Mouse (Mus musculus): ENCODE data around the gene Smurf2.
A peak's percentile ranks its signal among the peaks of the same experiment; 100 is the strongest.

GRCm38 (mm10) chr11:106928935-106929334 is 8.4 kb upstream of the Smurf2 start:
- TF ChIP-seq CTCF (IDR thresholded peaks at IDR 0.05; ENCODE audit: control insufficient read depth, insufficient read depth, insufficient replicate concordance, low read depth, low read length) = peak; percentile 37; the same call in 1 of the 2 replicates
- TF ChIP-seq POLR2A (IDR thresholded peaks at IDR 0.05; ENCODE audit: control insufficient read depth, low read depth, low read length) = no peak

Data from testis, adult 2 months (tissue).